Mouse (Mus musculus): Measurements from ENCODE around the gene Gtpbp2. TPM values are rescaled to one million over a fixed set of nuclear protein-coding genes. Genes with fewer than 3 reads are reported as not detected.
A peak's percentile ranks its signal among the peaks of the same experiment; 100 is the strongest.

Gtpbp2 gene
- polyA plus RNA-seq, 1 experiment from 2014 or later = 27.2 TPM

- WGBS = 94% methylated on average over 12 of the region's 12 CpGs
- H3K36me3 ChIP-seq (ENCODE audit: control insufficient read depth, insufficient read depth, low read length) = peaks cover 15% of the 10 kb centered on the region; the same call in 1 of the 2 replicates
Measured at GRCm38 (mm10) chr17:46123953-46124700, 36.7 kb upstream of the Gtpbp2 start.

GRCm38 (mm10) chr17:46126608-46127007 lies 34.2 kb upstream of the Gtpbp2 start:
- Histone ChIP-seq H3K4me2 (replicated peaks; ENCODE audit: low read depth, low read length) (no peak overlapping the region), H3K27me3 (ENCODE audit: control insufficient read depth, insufficient read depth, low read length) (no peaks in the 10 kb centered on the region), H3K4me1 (replicated peaks; ENCODE audit: control insufficient read depth, insufficient read depth, low read length) (no peaks in the 10 kb centered on the region), H3K36me3 (ENCODE audit: control insufficient read depth, insufficient read depth, low read length) (peaks cover 15% of the 10 kb centered on the region; the same call in 1 of the 2 replicates), H3K27ac (ENCODE audit: low read depth, low read length) (no peak overlapping the region), H3K9ac (ENCODE audit: low read depth, low read length) (no peak overlapping the region), H3K9me3 (ENCODE audit: control insufficient read depth, low read length) (no peaks in the 10 kb centered on the region), H3K4me3 (ENCODE audit: low read depth, low read length) (no peak overlapping the region)
- no peak for DNase-seq (ENCODE audit: low spot score)
- no peak for ATAC-seq (ENCODE audit: low FRiP score)
- WGBS = 92% methylated on average over 6 of the region's 6 CpGs

More at GRCm38 (mm10) chr17:46123953-46124700, 36.7 kb upstream of the Gtpbp2 start:
- no peak overlapping the region for H3K4me3 ChIP-seq (ENCODE audit: low read depth, low read length)
- H3K9ac ChIP-seq (ENCODE audit: low read depth, low read length) = no peak overlapping the region
- H3K9me3 ChIP-seq (ENCODE audit: control insufficient read depth, low read length) = no peaks in the 10 kb centered on the region
- no peaks in the 10 kb centered on the region for H3K27me3 ChIP-seq (ENCODE audit: control insufficient read depth, insufficient read depth, low read length)
- no peak overlapping the region for H3K27ac ChIP-seq (ENCODE audit: low read depth, low read length)
- no peak for DNase-seq (ENCODE audit: low spot score)
- no peak overlapping the region for H3K4me2 ChIP-seq (replicated peaks; ENCODE audit: low read depth, low read length)
- no peak for ATAC-seq (ENCODE audit: low FRiP score)
- H3K4me1 ChIP-seq (replicated peaks; ENCODE audit: control insufficient read depth, insufficient read depth, low read length) = no peaks in the 10 kb centered on the region

- DNase-seq (ENCODE audit: low spot score) = no peak
- no peak overlapping the region for H3K4me2 ChIP-seq (replicated peaks; ENCODE audit: low read depth, low read length)
- no peaks in the 10 kb centered on the region for H3K27me3 ChIP-seq (ENCODE audit: control insufficient read depth, insufficient read depth, low read length)
- no peak overlapping the region for H3K4me3 ChIP-seq (ENCODE audit: low read depth, low read length)
- 78% methylated on average over 6 of the region's 6 CpGs for WGBS
- H3K36me3 ChIP-seq (ENCODE audit: control insufficient read depth, insufficient read depth, low read length) = peaks cover 15% of the 10 kb centered on the region; the same call in 1 of the 2 replicates
- H3K9me3 ChIP-seq (ENCODE audit: control insufficient read depth, low read length) = no peaks in the 10 kb centered on the region
- no peaks in the 10 kb centered on the region for H3K4me1 ChIP-seq (replicated peaks; ENCODE audit: control insufficient read depth, insufficient read depth, low read length)
- H3K9ac ChIP-seq (ENCODE audit: low read depth, low read length) = no peak overlapping the region
- ATAC-seq (ENCODE audit: low FRiP score) = no peak
- H3K27ac ChIP-seq (ENCODE audit: low read depth, low read length) = no peak overlapping the region
Measured at GRCm38 (mm10) chr17:46127814-46128493, 32.9 kb upstream of the Gtpbp2 start.

- H3K36me3 ChIP-seq (ENCODE audit: control insufficient read depth, insufficient read depth, low read length) = peaks cover 7% of the 10 kb centered on the region; the same call in 1 of the 2 replicates
- H3K4me2 ChIP-seq (replicated peaks; ENCODE audit: low read depth, low read length) = no peak overlapping the region
- H3K27me3 ChIP-seq (ENCODE audit: control insufficient read depth, insufficient read depth, low read length) = no peaks in the 10 kb centered on the region
- no peaks in the 10 kb centered on the region for H3K9me3 ChIP-seq (ENCODE audit: control insufficient read depth, low read length)
- ATAC-seq (ENCODE audit: low FRiP score) = no peak
- H3K4me3 ChIP-seq (ENCODE audit: low read depth, low read length) = no peak overlapping the region
- no peak overlapping the region for H3K9ac ChIP-seq (ENCODE audit: low read depth, low read length)
- 85% methylated on average over 13 of the region's 13 CpGs for WGBS
- no peak for DNase-seq (ENCODE audit: low spot score)
- no peaks in the 10 kb centered on the region for H3K4me1 ChIP-seq (replicated peaks; ENCODE audit: control insufficient read depth, insufficient read depth, low read length)
- no peak overlapping the region for H3K27ac ChIP-seq (ENCODE audit: low read depth, low read length)
Measured at GRCm38 (mm10) chr17:46129741-46130498, 30.9 kb upstream of the Gtpbp2 start.

- DNase-seq (ENCODE audit: low spot score) (peak; percentile 90), ATAC-seq (ENCODE audit: low FRiP score) (peak; percentile 22; the same call in 1 of the 2 replicates)
- Histone ChIP-seq H3K27me3 (ENCODE audit: control insufficient read depth, insufficient read depth, low read length) (no peaks in the 10 kb centered on the region), H3K9me3 (ENCODE audit: control insufficient read depth, low read length) (no peaks in the 10 kb centered on the region), H3K4me2 (replicated peaks; ENCODE audit: low read depth, low read length) (no peak overlapping the region), H3K36me3 (ENCODE audit: control insufficient read depth, insufficient read depth, low read length) (no peaks in the 10 kb centered on the region; the same call in 1 of the 2 replicates), H3K4me1 (replicated peaks; ENCODE audit: control insufficient read depth, insufficient read depth, low read length) (no peaks in the 10 kb centered on the region), H3K9ac (ENCODE audit: low read depth, low read length) (no peak overlapping the region), H3K4me3 (ENCODE audit: low read depth, low read length) (no peak overlapping the region), H3K27ac (ENCODE audit: low read depth, low read length) (no peak overlapping the region)
- WGBS = 16% methylated on average over 12 of the region's 12 CpGs
Measured at GRCm38 (mm10) chr17:46132058-46132718, 28.6 kb upstream of the Gtpbp2 start.

- H3K4me2 ChIP-seq (replicated peaks; ENCODE audit: low read depth, low read length) = no peak overlapping the region
- no peaks in the 10 kb centered on the region for H3K9me3 ChIP-seq (ENCODE audit: control insufficient read depth, low read length)
- DNase-seq (ENCODE audit: low spot score) (no peak), ATAC-seq (ENCODE audit: low FRiP score) (no peak)
- no peaks in the 10 kb centered on the region for H3K4me1 ChIP-seq (replicated peaks; ENCODE audit: control insufficient read depth, insufficient read depth, low read length)
- no peak overlapping the region for H3K9ac ChIP-seq (ENCODE audit: low read depth, low read length)
- H3K36me3 ChIP-seq (ENCODE audit: control insufficient read depth, insufficient read depth, low read length) = no peaks in the 10 kb centered on the region; the same call in 1 of the 2 replicates
- H3K27ac ChIP-seq (ENCODE audit: low read depth, low read length) = no peak overlapping the region
- no peak overlapping the region for H3K4me3 ChIP-seq (ENCODE audit: low read depth, low read length)
- 69% methylated on average over 8 of the region's 8 CpGs for WGBS
- H3K27me3 ChIP-seq (ENCODE audit: control insufficient read depth, insufficient read depth, low read length) = no peaks in the 10 kb centered on the region
Measured at GRCm38 (mm10) chr17:46132862-46133261, 28.0 kb upstream of the Gtpbp2 start.

- no peak overlapping the region for H3K27ac ChIP-seq (ENCODE audit: low read depth, low read length)
- no peak overlapping the region for H3K4me3 ChIP-seq (ENCODE audit: low read depth, low read length)
- H3K4me2 ChIP-seq (replicated peaks; ENCODE audit: low read depth, low read length) = no peak overlapping the region
- no peaks in the 10 kb centered on the region for H3K27me3 ChIP-seq (ENCODE audit: control insufficient read depth, insufficient read depth, low read length)
- H3K9ac ChIP-seq (ENCODE audit: low read depth, low read length) = no peak overlapping the region
- DNase-seq (ENCODE audit: low spot score) (no peak), ATAC-seq (ENCODE audit: low FRiP score) (no peak)
- H3K9me3 ChIP-seq (ENCODE audit: control insufficient read depth, low read length) = no peaks in the 10 kb centered on the region
- no peaks in the 10 kb centered on the region for H3K36me3 ChIP-seq (ENCODE audit: control insufficient read depth, insufficient read depth, low read length)
- WGBS = 82% methylated on average over 8 of the region's 8 CpGs
- H3K4me1 ChIP-seq (replicated peaks; ENCODE audit: control insufficient read depth, insufficient read depth, low read length) = peaks cover 6% of the 10 kb centered on the region; the same call in 1 of the 2 replicates
Measured at GRCm38 (mm10) chr17:46138563-46139236, 22.1 kb upstream of the Gtpbp2 start.

- no peak for ATAC-seq (ENCODE audit: low FRiP score)
- no peak for DNase-seq (ENCODE audit: low spot score)
- 91% methylated on average over 3 of the region's 3 CpGs for WGBS
- H3K36me3 ChIP-seq (ENCODE audit: control insufficient read depth, insufficient read depth, low read length) = no peaks in the 10 kb centered on the region
- H3K4me3 ChIP-seq (ENCODE audit: low read depth, low read length) = no peak overlapping the region
- H3K4me2 ChIP-seq (replicated peaks; ENCODE audit: low read depth, low read length) = no peak overlapping the region
- peaks cover 6% of the 10 kb centered on the region for H3K4me1 ChIP-seq (replicated peaks; ENCODE audit: control insufficient read depth, insufficient read depth, low read length)
- H3K27ac ChIP-seq (ENCODE audit: low read depth, low read length) = no peak overlapping the region
- H3K9me3 ChIP-seq (ENCODE audit: control insufficient read depth, low read length) = no peaks in the 10 kb centered on the region
- no peaks in the 10 kb centered on the region for H3K27me3 ChIP-seq (ENCODE audit: control insufficient read depth, insufficient read depth, low read length)
- H3K9ac ChIP-seq (ENCODE audit: low read depth, low read length) = no peak overlapping the region
Measured at GRCm38 (mm10) chr17:46139872-46140271, 21.0 kb upstream of the Gtpbp2 start.
